Mouse (Mus musculus): ENCODE measurements around the gene Pde8b.

Gene Pde8b

GRCm38 (mm10) chr13:95019345-95019744, 230.8 kb downstream of the Pde8b start:
- no peak for DNase-seq (ENCODE audit: low spot score)

- peak; percentile 13 for DNase-seq (ENCODE audit: low spot score)
Observed at GRCm38 (mm10) chr13:95017916-95018315, 232.2 kb downstream of the Pde8b start.

GRCm38 (mm10) chr13:95017278-95017677, 232.9 kb downstream of the Pde8b start:
- DNase-seq (ENCODE audit: low spot score) = no peak

GRCm38 (mm10) chr13:95011546-95012257, 238.4 kb downstream of the Pde8b start:
- no peak for DNase-seq (ENCODE audit: low spot score)

- no peak for DNase-seq (ENCODE audit: low spot score)
Observed at GRCm38 (mm10) chr13:95009261-95009660, 240.9 kb downstream of the Pde8b start.

- DNase-seq (ENCODE audit: low spot score) = no peak
Observed at GRCm38 (mm10) chr13:95007281-95007680, 242.9 kb downstream of the Pde8b start.

- no peak for DNase-seq (ENCODE audit: low spot score)
Observed at GRCm38 (mm10) chr13:94990516-94990915, 259.6 kb downstream of the Pde8b start.

GRCm38 (mm10) chr13:94979081-94979480, 271.1 kb downstream of the Pde8b start:
- DNase-seq (ENCODE audit: low spot score) = no peak

- DNase-seq (ENCODE audit: low spot score) = peak; percentile 71
Observed at GRCm38 (mm10) chr13:94976219-94977186, 273.6 kb downstream of the Pde8b start, which contains the start of gene Wdr41. TSS of gene Wdr41 (plus strand) at chr13:94976344.

GRCm38 (mm10) chr13:94975828-94976218, 274.3 kb downstream of the Pde8b start:
- DNase-seq (ENCODE audit: low spot score) = no peak
